Mouse (Mus musculus): Measurements from ENCODE around the gene Rab26. TPM values are rescaled to one million over a fixed set of nuclear protein-coding genes. Genes with fewer than 3 reads are reported as not detected.

The Rab26 gene
- polyA plus RNA-seq, 1 experiment from 2014 or later = 4.2 TPM

DNA sequence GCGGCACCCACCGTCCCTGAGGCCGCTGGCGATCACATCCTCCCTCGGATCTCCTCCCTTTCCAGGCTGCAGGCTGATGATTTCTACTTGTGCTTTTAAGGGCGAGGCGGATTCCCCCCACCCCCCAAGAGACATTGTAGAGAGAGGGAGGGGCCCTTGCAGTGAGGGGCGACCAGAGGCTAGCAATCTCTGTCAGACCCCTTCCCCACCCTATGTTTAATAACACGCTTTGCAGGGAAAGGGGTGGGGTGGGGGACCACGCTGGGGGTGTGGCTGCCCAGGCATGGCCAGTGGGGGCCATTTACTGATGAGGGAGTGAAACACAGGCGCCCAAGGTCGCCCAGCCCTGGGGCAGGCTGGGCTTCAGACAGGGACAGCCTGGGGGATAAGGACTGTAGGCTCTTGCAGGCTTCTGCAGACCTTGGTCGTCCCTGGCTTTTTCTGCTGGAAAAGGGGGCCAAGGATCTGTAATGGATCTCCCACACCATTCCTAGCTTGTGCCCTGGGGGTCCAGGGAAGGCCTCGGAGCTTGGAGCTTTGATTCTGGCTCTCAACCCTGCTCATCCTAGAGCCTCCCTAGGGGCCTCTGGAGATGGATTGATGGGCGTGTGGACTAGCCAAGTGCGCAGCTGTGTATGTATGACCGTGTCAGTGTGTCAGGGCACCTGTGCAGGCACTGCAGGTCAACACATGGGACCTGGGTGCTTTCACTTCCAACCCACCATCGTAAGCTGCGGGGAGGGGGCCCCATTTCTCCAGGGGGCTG, 44.6 kb downstream of the Rab26 start:
- no peaks in the 10 kb centered on the region for H3K9me3 ChIP-seq (ENCODE audit: control insufficient read depth, low read length)
- ATAC-seq (ENCODE audit: low FRiP score) (peak; percentile 26; the same call in 1 of the 2 replicates), DNase-seq (ENCODE audit: low spot score) (no peak)
- 8% methylated on average over 19 of the region's 19 CpGs for WGBS
- peak overlapping the region; percentile 81 for H3K4me3 ChIP-seq (replicated peaks; ENCODE audit: low read length)
- peak overlapping the region; percentile 92 for H3K9ac ChIP-seq
- peaks cover 28% of the 10 kb centered on the region for H3K4me1 ChIP-seq (replicated peaks; ENCODE audit: control insufficient read depth, insufficient read depth, low read length)
- peak overlapping the region; percentile 97 for H3K27ac ChIP-seq
- H3K4me2 ChIP-seq (replicated peaks) = peak overlapping the region; percentile 90
- no peaks in the 10 kb centered on the region for H3K27me3 ChIP-seq (ENCODE audit: control insufficient read depth, insufficient read depth, low read length)
- no peaks in the 10 kb centered on the region for H3K36me3 ChIP-seq (replicated peaks; ENCODE audit: control insufficient read depth, insufficient read depth)

DNA sequence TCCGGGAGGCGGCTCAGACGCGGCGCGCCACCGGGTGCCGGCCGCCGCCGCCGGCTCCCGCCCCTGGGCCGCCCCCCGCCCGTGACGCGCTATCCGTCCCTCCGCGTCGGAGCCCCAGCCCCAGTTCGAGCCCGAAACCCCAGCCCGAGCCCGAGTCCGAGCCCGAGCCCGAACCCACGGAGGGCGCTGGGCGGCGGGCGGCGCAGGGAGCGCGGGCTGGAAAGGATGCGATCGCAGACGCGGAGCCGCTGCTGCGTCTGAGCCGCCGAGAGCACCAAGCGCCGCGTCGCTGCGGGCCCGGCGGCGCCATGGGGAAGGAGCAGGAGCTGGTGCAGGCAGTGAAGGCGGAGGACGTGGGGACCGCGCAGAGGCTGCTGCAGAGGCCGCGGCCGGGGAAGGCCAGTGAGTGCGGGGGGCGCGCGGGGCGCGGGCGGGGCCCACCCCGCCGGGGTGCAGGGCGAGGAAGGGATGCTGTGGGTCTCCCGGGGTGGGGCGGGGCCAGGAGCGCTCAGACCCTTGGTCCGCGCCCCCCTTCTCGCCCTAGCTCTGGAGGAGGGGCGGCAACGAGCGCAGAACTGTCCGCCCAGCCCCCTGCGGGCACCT, 45.2 kb downstream of the Rab26 start:
- Histone ChIP-seq H3K27me3 (ENCODE audit: control insufficient read depth, insufficient read depth, low read length) (no peaks in the 10 kb centered on the region), H3K9ac (peak overlapping the region; percentile 92), H3K36me3 (replicated peaks; ENCODE audit: control insufficient read depth, insufficient read depth) (no peaks in the 10 kb centered on the region), H3K4me2 (replicated peaks) (peak overlapping the region; percentile 90), H3K9me3 (ENCODE audit: control insufficient read depth, low read length) (no peaks in the 10 kb centered on the region), H3K27ac (peak overlapping the region; percentile 97), H3K4me3 (replicated peaks; ENCODE audit: low read length) (peak overlapping the region; percentile 81), H3K4me1 (replicated peaks; ENCODE audit: control insufficient read depth, insufficient read depth, low read length) (peaks cover 28% of the 10 kb centered on the region)
- peak; percentile 58 for DNase-seq (ENCODE audit: low spot score)
- WGBS = under 1% methylated on average over 55 of the region's 81 CpGs
- peak; percentile 75 for ATAC-seq (ENCODE audit: low FRiP score)

DNA sequence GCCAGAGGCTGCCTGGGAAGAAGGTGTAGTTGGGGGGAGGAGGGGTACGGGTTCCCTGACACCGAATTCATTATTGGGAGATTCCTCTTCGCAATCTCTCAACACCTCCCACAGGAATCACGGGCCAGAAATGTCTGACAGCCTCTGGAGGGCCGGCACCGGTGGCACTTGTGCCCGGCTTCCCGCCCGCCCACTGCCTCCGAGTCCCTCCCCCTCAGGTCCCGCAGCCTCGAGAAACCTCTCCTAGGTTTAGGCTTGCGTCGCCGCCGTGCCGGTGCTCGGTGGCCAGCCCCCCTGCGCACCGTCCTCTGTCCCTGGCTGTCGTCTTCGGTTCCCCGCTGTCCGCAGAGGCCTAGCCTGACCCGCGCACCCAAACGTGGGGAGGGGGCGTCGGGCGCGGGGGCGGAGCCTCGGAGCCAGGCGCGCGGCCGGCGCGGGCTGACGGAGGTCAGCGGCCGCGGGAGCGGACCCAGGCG, 45.8 kb downstream of the Rab26 start, which contains the start of gene Caskin1:
TSS of gene Caskin1 (plus strand) at position 416 of the 476 bp plus-strand sequence.
- DNase-seq (ENCODE audit: low spot score) (peak; percentile 64), ATAC-seq (ENCODE audit: low FRiP score) (peak; percentile 61)
- Histone ChIP-seq H3K9me3 (ENCODE audit: control insufficient read depth, low read length) (no peaks in the 10 kb centered on the region), H3K9ac (peak within 1 kb of the TSS; percentile 92), H3K4me2 (replicated peaks) (peak within 1 kb of the TSS; percentile 90), H3K36me3 (replicated peaks; ENCODE audit: control insufficient read depth, insufficient read depth) (no peaks in the 10 kb centered on the region), H3K4me3 (replicated peaks; ENCODE audit: low read length) (peak within 1 kb of the TSS; percentile 81), H3K27ac (peak within 1 kb of the TSS; percentile 97), H3K27me3 (ENCODE audit: control insufficient read depth, insufficient read depth, low read length) (no peaks in the 10 kb centered on the region), H3K4me1 (replicated peaks; ENCODE audit: control insufficient read depth, insufficient read depth, low read length) (peaks cover 28% of the 10 kb centered on the region)
- under 1% methylated on average over 32 of the region's 45 CpGs for WGBS

DNA sequence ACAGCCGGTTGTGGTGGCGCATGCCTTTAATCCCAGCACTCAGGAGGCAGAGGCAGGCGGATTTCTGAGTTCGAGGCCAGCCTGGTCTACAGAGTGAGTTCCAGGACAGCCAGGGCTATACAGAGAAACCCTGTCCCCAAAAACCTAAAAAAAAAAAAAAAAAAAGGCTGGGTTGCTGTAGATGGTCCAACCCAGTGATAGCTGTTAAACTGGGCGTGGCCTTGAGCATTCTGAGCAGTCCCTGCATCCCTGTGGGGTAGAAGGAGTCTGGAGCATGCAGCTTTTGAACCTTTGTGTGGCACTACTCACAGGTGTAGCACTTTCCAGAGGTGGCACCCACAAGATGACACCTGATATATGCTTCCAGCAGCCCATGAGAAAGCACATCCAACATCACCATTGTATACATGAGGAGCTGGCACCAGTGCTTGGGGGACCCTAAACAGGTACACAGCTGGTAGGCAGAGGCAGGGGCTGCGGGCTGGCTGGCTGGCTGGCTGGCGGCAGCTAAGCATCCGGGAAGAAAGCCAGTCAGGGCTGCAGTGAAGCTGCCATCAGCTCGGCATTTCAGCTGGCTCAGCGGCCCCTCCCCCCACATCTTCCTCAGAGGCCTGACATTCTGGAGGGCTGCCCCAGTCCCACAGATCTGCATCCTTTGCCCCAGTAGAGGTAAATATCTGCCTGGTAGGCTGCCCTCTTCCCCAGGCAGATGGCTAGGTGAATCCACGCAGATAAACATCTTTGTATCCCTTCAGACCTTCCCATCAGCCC, 48.7 kb downstream of the Rab26 start:
- Histone ChIP-seq H3K36me3 (replicated peaks; ENCODE audit: control insufficient read depth, insufficient read depth) (no peaks in the 10 kb centered on the region), H3K27me3 (ENCODE audit: control insufficient read depth, insufficient read depth, low read length) (no peaks in the 10 kb centered on the region), H3K4me2 (replicated peaks) (0 out of 2 replicates have a peak overlapping the region, but pooled peaks have one; percentile 8), H3K4me3 (replicated peaks; ENCODE audit: low read length) (no peak overlapping the region), H3K9ac (peak overlapping the region; percentile 41), H3K9me3 (ENCODE audit: control insufficient read depth, low read length) (no peaks in the 10 kb centered on the region), H3K27ac (peak overlapping the region; percentile 75), H3K4me1 (replicated peaks; ENCODE audit: control insufficient read depth, insufficient read depth, low read length) (peaks cover 27% of the 10 kb centered on the region)
- ATAC-seq (ENCODE audit: low FRiP score) = no peak
- DNase-seq (ENCODE audit: low spot score) = peak; percentile 50
- WGBS = 47% methylated on average over 11 of the region's 11 CpGs

DNA sequence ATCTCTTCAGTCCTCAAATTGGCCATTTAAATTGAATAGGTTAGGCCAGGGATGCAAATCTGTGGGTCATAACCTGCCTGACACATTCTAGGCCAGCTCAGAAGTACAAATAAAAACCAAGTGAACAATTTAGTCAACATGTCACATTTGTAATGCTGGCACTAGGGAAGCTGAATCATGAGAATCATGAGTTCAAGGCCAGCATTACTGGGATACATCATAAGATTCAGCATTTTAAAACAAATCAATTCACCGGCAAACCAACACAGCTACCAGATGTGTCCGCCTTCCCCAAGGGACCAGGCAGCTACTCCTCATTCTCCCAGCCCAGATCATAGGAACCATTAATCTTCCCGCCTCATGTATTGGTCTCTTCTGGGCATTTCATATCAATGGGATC, 50.5 kb downstream of the Rab26 start:
- H3K9me3 ChIP-seq (ENCODE audit: control insufficient read depth, low read length) = no peaks in the 10 kb centered on the region
- WGBS = 66% methylated on average over 3 of the region's 3 CpGs
- no peak overlapping the region for H3K9ac ChIP-seq
- no peak overlapping the region for H3K4me3 ChIP-seq (replicated peaks; ENCODE audit: low read length)
- peaks cover 17% of the 10 kb centered on the region for H3K4me1 ChIP-seq (replicated peaks; ENCODE audit: control insufficient read depth, insufficient read depth, low read length)
- H3K27me3 ChIP-seq (ENCODE audit: control insufficient read depth, insufficient read depth, low read length) = no peaks in the 10 kb centered on the region
- no peak overlapping the region for H3K27ac ChIP-seq
- no peak for ATAC-seq (ENCODE audit: low FRiP score)
- DNase-seq (ENCODE audit: low spot score) = no peak
- H3K4me2 ChIP-seq (replicated peaks) = no peak overlapping the region
- no peaks in the 10 kb centered on the region for H3K36me3 ChIP-seq (replicated peaks; ENCODE audit: control insufficient read depth, insufficient read depth)

DNA sequence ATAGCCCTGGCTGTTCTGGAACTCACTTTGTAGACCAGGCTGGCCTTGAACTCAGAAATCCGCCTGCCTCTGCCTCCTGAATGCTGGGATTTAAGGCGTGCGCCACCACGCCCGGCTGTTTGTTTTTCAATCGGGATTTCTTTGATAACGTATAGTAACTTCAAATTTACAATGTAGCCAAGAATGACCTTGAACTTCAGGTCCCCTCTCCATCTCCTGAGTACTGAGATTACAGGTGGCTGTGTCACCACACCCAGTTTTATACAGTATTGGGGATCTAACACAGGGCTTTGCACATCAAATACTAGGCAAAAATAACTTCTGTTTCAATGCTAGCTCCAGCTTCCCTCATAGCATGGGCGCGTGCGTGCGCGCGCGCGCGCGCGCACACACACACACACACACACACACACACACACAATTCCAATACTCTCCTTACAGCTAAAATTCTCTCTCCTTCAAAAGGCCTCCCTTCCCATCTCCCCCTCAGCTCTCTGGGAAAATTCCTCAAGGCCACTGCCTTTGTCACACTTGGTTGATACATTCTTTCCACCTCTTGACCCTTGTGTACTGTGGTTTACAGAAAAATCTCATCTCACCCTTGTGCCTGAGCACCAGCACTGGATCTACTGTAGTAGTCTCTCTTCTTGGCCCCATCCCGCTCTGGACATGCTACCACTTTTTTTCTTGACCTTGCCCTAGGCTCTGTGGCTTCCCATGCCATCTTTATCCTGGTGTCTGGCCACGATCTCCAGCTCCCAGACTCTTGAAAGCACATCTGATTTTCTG, 52.8 kb downstream of the Rab26 start:
- Histone ChIP-seq H3K36me3 (replicated peaks; ENCODE audit: control insufficient read depth, insufficient read depth) (peaks cover 10% of the 10 kb centered on the region; the same call in 1 of the 2 replicates), H3K9ac (no peak overlapping the region), H3K4me3 (replicated peaks; ENCODE audit: low read length) (no peak overlapping the region), H3K4me1 (replicated peaks; ENCODE audit: control insufficient read depth, insufficient read depth, low read length) (peaks cover 7% of the 10 kb centered on the region; the same call in 1 of the 2 replicates), H3K27me3 (ENCODE audit: control insufficient read depth, insufficient read depth, low read length) (no peaks in the 10 kb centered on the region), H3K9me3 (ENCODE audit: control insufficient read depth, low read length) (no peaks in the 10 kb centered on the region), H3K4me2 (replicated peaks) (no peak overlapping the region), H3K27ac (no peak overlapping the region)
- no peak for DNase-seq (ENCODE audit: low spot score)
- WGBS = 95% methylated on average over 20 of the region's 20 CpGs
- no peak for ATAC-seq (ENCODE audit: low FRiP score)

DNA sequence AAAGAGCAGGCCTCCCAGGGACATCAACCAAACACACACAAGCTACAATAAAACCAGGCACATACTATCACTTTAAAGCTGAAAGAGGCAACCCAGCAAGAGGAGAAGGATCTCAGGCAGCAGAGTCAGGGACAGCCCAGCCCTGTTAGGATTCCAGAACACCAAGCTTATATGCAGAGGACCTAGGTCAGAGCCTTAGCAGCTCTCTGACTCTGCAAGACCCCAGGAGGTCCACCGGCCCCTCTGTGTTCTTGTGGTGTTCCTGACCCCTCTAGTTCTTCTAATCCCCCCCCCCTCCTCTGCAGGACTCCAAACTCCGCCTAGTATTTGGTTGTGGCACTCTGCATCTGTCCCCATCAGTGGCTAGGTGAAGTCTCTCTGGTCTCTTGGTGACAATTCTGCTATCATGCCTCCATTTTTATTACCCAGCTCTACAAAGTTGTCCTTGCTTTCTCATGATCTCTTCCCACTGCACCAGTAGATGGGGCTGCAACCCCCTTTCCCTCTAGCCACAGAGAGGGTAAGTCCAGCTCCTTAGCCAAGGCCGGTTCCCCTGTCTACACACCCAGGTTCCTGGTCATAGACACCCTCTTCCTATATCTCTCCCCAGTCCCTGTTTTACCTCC, 53.7 kb downstream of the Rab26 start:
- Histone ChIP-seq H3K4me1 (replicated peaks; ENCODE audit: control insufficient read depth, insufficient read depth, low read length) (peaks cover 2% of the 10 kb centered on the region; the same call in 1 of the 2 replicates), H3K4me2 (replicated peaks) (no peak overlapping the region), H3K9ac (no peak overlapping the region), H3K36me3 (replicated peaks; ENCODE audit: control insufficient read depth, insufficient read depth) (peaks cover 20% of the 10 kb centered on the region), H3K9me3 (ENCODE audit: control insufficient read depth, low read length) (no peaks in the 10 kb centered on the region), H3K27ac (no peak overlapping the region), H3K4me3 (replicated peaks; ENCODE audit: low read length) (no peak overlapping the region), H3K27me3 (ENCODE audit: control insufficient read depth, insufficient read depth, low read length) (no peaks in the 10 kb centered on the region)
- DNase-seq (ENCODE audit: low spot score) = no peak
- no peak for ATAC-seq (ENCODE audit: low FRiP score)
- WGBS = 57% methylated on average over 3 of the region's 3 CpGs

DNA sequence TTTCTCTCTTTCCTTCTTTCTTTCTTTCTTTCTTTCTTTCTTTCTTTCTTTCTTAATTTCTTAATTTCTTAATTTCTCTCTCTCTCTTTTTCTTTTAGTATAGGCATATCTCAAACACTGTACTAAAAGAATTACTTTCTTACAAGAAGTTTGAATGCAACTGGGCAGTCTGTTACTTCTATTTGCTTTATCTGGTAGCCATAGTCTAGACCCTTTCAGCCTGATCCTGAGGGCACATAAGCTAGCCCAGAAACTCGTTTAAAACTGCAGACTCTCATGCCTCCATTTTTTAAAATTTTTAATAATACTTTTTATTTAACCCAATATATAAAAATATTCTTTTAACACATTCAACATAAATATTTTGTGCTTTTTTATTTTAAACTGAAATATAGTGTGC, 54.6 kb downstream of the Rab26 start:
- Histone ChIP-seq H3K4me3 (replicated peaks; ENCODE audit: low read length) (peak overlapping the region; percentile 76), H3K4me2 (replicated peaks) (peak overlapping the region; percentile 65), H3K27me3 (ENCODE audit: control insufficient read depth, insufficient read depth, low read length) (no peaks in the 10 kb centered on the region), H3K9me3 (ENCODE audit: control insufficient read depth, low read length) (no peaks in the 10 kb centered on the region), H3K9ac (peak overlapping the region; percentile 80; the same call in 1 of the 2 replicates), H3K36me3 (replicated peaks; ENCODE audit: control insufficient read depth, insufficient read depth) (peaks cover 28% of the 10 kb centered on the region), H3K27ac (peak overlapping the region; percentile 94), H3K4me1 (replicated peaks; ENCODE audit: control insufficient read depth, insufficient read depth, low read length) (no peaks in the 10 kb centered on the region; the same call in 1 of the 2 replicates)
- no peak for ATAC-seq (ENCODE audit: low FRiP score)
- 29% methylated on average over 1 of the region's 1 CpGs for WGBS
- no peak for DNase-seq (ENCODE audit: low spot score)

Measured in hindbrain, embryonic 14.5 days (tissue).